Comparison of ENCODE assay signal across 8 mouse cellular contexts in genomic region chr6:88736741-88737508, GRCm38 (mm10). TPM values are rescaled to one million over a fixed set of nuclear protein-coding genes. Genes with fewer than 3 reads are reported as not detected.
A peak's percentile ranks its signal among the peaks of the same experiment; 100 is the strongest.
DNase-seq lines count a peak whose midpoint lies in the region; ATAC-seq and TF ChIP-seq lines count a peak whose summit lies in the region.

No protein-coding gene starts in this region.

- intact Hi-C loops in heart, postnatal 36 days (cut with DNase I) = no loop called here

- no peaks in the 10 kb centered on the region for H3K9me3 ChIP-seq in lung, embryonic 16.5 days (ENCODE audit: control insufficient read depth, low read length)

- H3K27me3 ChIP-seq in lung, embryonic 16.5 days (ENCODE audit: control insufficient read depth, insufficient read depth, low read depth, low read length) = no peaks in the 10 kb centered on the region

- ATAC-seq in lung, embryonic 16.5 days (ENCODE audit: low read depth) = peak; percentile 76

- no peak overlapping the region for H3K9ac ChIP-seq in lung, embryonic 16.5 days (ENCODE audit: low read length)

- no peak overlapping the region for H3K4me3 ChIP-seq in lung, embryonic 16.5 days (ENCODE audit: low read length)
- no peak overlapping the region for H3K4me3 ChIP-seq in olfactory bulb, adult 2 months (ENCODE audit: insufficient read depth, low read depth, low read length)

- no peak for TF ChIP-seq CTCF in olfactory bulb, adult 2 months (IDR thresholded peaks at IDR 0.05; ENCODE audit: insufficient read depth, low read depth, low read length)

- TF ChIP-seq POLR2A in olfactory bulb, adult 2 months (IDR thresholded peaks at IDR 0.05; ENCODE audit: insufficient read depth, low read depth, low read length) = no peak

- H3K36me3 ChIP-seq in lung, embryonic 16.5 days (ENCODE audit: control insufficient read depth, insufficient read depth, low read length) = no peaks in the 10 kb centered on the region

- WGBS in lung, embryonic 16.5 days = 51% methylated on average over 16 of the region's 16 CpGs
- 58% methylated on average over 16 of the region's 16 CpGs for WGBS in olfactory bulb, adult 2 months

- H3K27ac ChIP-seq in lung, embryonic 16.5 days (ENCODE audit: low read length) = peak overlapping the region; percentile 50
- H3K27ac ChIP-seq in olfactory bulb, adult 2 months (ENCODE audit: insufficient read depth, low read depth, low read length) = 0 out of 2 replicates have a peak overlapping the region, but pooled peaks have one; percentile 6

- DNase-seq in cerebellum, adult 9-10 months = peak; percentile 52
- DNase-seq in cerebellum, postnatal 4 days (ENCODE audit: low spot score in 2 of 2) = no peak
- DNase-seq in lung, postnatal 36 days = no peak
- DNase-seq in layer of hippocampus, adult 18-20 months (ENCODE audit: low spot score in 2 of 2) = peak; percentile 75 to 93
- DNase-seq in embryo, embryonic 10.5 days (ENCODE audit: low spot score) = no peak
- no peak for DNase-seq in heart, postnatal 36 days

- no peak overlapping the region for H3K4me2 ChIP-seq in lung, embryonic 16.5 days (ENCODE audit: low read depth, low read length)

- H3K4me1 ChIP-seq in lung, embryonic 16.5 days (replicated peaks; ENCODE audit: control insufficient read depth, insufficient read depth, low read length) = peaks cover 22% of the 10 kb centered on the region
- peaks cover 43% of the 10 kb centered on the region for H3K4me1 ChIP-seq in olfactory bulb, adult 2 months (ENCODE audit: control insufficient read depth, insufficient read depth, low read length)

RNA-seq across cellular contexts. Expression of gene Mgll, which starts 12.7 kb away (rescaled TPM):
- polyA plus RNA-seq in lung, embryonic 16.5 days (2015; fragmentation: Nextera tagmentation; extraction: Ambion mirVana) = 73.2 and 79.8 TPM in 2 replicates
- total RNA-seq in layer of hippocampus, adult 18-20 months (2021) = 100 to 1,000 TPM; 170 to 184 TPM
- polyA plus RNA-seq in olfactory bulb, adult 2 months (2012; ENCODE audit: insufficient read depth, insufficient read length, low replicate concordance, missing spikeins) = not detected in 2 replicates
- total RNA-seq in heart, postnatal 36 days (2021) = 100 to 1,000 TPM; 113 to 133 TPM

Comparison
In these comparisons a context has a peak if more than half of its experiments do, and no peak if none do; other contexts are left out.
1. DNase-seq: peak in cerebellum, adult 9-10 months (single experiment) and layer of hippocampus, adult 18-20 months (2 of 2); none in cerebellum, postnatal 4 days (0 of 2), lung, postnatal 36 days (single experiment), embryo, embryonic 10.5 days (single experiment) and heart, postnatal 36 days (0 of 2).